Mouse (Mus musculus): ENCODE measurements around the gene Prom1. TPM values are rescaled to one million over a fixed set of nuclear protein-coding genes. Genes with fewer than 3 reads are reported as not detected.

The Prom1 gene
- polyA plus RNA-seq (2017; shearing (Covaris generic)): 0.56 TPM

DNA sequence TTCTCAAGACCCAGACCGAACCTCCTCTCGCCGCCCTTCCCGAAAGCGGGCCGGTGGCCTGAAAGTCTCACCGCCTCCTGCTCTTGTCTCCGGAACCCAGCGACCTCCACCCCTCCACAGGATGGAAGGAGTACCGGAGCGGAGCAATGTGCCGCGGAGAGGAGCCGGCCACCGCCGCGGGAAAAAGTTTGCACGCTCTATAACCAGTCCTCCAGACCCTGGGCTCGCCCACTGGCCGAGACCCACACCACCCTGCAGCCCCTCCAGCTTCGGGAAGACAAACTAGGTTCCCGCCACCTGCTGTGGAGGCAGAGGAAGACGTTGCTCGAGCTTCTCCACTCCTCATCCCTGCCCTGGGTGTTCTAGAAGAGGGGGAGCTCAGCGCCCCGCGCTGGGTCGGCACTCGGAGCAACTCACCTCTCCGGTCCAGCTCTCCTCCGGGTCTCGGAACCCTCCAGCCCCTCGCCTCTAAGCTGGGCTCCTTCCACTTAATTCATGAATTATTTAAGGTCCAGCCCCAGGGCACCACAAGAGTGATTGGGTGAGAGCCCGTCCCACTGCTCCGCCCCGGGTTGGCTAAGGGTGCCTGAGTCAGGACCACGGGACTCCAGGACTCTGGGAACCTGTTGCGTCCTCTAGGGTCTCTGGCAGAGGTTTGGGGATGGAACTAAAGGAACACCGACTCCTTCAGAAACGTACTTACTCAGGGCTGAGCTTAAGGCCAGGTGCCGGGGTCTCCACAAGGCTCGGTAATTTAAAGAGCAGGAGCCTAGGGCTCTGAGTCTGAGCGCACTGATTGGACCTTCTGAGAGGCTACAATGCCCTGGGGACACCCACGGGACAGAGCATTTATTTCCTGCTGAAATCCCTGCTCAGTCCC, at the start of gene Prom1:
Gene Prom1 (minus strand): TSS at position 802 of the 880 bp plus-strand sequence.

DNA sequence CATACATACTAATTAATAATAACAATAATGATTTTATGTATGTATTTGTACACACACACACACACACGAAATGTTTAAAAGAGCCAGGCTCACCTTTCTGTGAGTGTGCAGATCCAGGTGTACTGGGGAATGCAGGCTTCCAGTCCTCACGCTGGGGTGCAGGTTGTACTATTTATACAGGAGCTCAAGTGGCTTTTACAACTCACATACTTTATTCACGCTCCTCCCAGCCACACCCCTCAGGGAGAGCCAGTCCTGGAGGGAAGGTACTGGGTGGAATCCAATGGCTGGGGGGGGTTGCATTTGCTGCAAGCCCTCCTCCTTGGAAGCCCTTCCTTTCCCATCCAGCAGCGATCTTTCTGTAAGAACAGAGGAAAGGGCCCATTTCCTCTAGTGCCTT, 120.2 kb downstream of the Prom1 start, which contains the start of gene Fgfbp1:
Gene Fgfbp1 (minus strand): TSS at position 160 of the 400 bp plus-strand sequence.

Other genes with a start within 250 kb of the Prom1 start
- gene Cd38, start 233.5 kb downstream of the Prom1 start, polyA plus RNA-seq (2017; shearing (Covaris generic)): 48.1 TPM
- gene Gm7879, start 188.9 kb downstream of the Prom1 start, polyA plus RNA-seq (2017; shearing (Covaris generic)): not detected
- 0.16 TPM for gene Fgfbp1, start 120.3 kb downstream of the Prom1 start, polyA plus RNA-seq (2017; shearing (Covaris generic))
- 10.3 TPM for gene Tapt1, start 124.6 kb upstream of the Prom1 start, polyA plus RNA-seq (2017; shearing (Covaris generic))

Measured in inflammation-experienced regulatory T-cells, adult 16 weeks (primary cell).